Mouse (Mus musculus) cerebellum, adult 2 months (tissue): ENCODE results near the gene Ift81.

Experiments used
- CTCF ChIP-seq: fragments of 200-500 bp; IDR thresholded peaks from 2 replicates; pipeline ENCODE4 v1.5.1; 2011; ENCODE audit warnings: low read depth, mild to moderate bottlenecking, control low read depth, low read length, moderate library complexity, borderline replicate concordance; ENCODE audit not compliant: insufficient read depth
- POLR2A ChIP-seq: fragments of 200-500 bp; IDR thresholded peaks from 2 replicates; pipeline ENCODE4 v1.6.1; 2011; ENCODE audit warnings: low read length, control low read depth, borderline replicate concordance; ENCODE audit not compliant: insufficient read depth

DNA sequence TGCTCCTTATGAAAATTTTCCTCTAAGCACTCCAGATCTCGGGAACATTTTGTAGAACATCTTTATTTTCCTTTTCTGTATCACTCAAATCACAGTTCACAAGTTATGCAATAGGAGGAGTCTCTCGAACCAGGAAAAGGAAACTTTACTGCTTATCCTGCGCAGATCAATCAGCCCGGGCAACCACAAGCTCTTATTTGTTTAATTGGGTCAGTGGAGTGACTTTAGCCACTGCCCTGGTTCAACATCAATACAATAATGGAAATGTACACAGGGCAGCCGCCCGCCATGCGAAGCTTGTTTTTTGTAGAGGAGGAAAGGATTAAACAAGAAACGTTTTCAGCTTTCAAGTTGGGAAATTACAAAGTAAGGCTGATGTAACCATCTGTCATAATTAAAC is 72.4 kb downstream of the Ift81 start:
- TF ChIP-seq CTCF (no peak), POLR2A (no peak)
